ENCODE assay signal across 20 mouse cellular contexts in the genomic region with DNA sequence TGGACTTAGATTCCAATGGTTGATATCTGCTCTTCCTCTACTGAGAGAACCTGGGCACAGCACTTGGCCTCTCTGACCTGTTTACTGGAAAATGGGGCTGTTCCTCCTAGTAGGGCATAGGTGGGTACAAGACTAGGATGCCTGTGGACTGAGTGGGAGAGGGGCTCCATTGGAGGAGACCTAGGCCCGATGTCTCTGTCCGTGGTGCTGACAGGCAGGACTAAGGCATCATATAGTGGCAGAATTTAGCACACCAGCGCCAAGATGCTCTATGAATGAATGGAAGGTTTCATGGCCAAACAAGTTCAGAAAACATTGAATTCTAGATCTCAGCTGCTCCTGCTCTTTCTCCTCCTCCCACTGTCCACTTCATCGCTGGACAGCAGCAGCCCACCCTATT. TPM values are rescaled to one million over a fixed set of nuclear protein-coding genes. Genes with fewer than 3 reads are reported as not detected.
DNase-seq lines count a peak whose midpoint lies in the region.
"Had no signal": no experiment of that assay in that cellular context is flagged by ENCODE, and none has a peak within 500 bp of the region (broad histone marks: within the 10 kb centered on the region; RNA-seq: fewer than 3 reads in every experiment).

No protein-coding gene starts in this region.

- peaks cover 10% of the 10 kb centered on the region; the same call in 1 of the 2 replicates for H3K9me3 ChIP-seq in limb, embryonic 10.5 days (replicated peaks)
- H3K9me3 ChIP-seq in hindbrain, embryonic 10.5 days = peaks cover 20% of the 10 kb centered on the region
- H3K9me3 ChIP-seq: liver, embryonic 12.5 days; neural tube, embryonic 12.5 days had no signal

- WGBS in limb, embryonic 10.5 days = 47% methylated on average over 4 of the region's 4 CpGs
- 42% methylated on average over 4 of the region's 4 CpGs for WGBS in hindbrain, embryonic 10.5 days

- no peaks in the 10 kb centered on the region for H3K27me3 ChIP-seq in limb, embryonic 10.5 days (ENCODE audit: low read depth, poor library complexity, severe bottlenecking)
- H3K27me3 ChIP-seq in hindbrain, embryonic 10.5 days (ENCODE audit: insufficient read depth, poor library complexity, severe bottlenecking) = no peaks in the 10 kb centered on the region
- H3K27me3 ChIP-seq: hindbrain, embryonic 13.5 days; limb, embryonic 13.5 days; liver, embryonic 12.5 days; neural tube, embryonic 12.5 days had no signal

- DNase-seq in right cerebral cortex, postnatal 25 days = peak; percentile 2
- no peak for DNase-seq in right cerebral cortex, adult 2 months (ENCODE audit: low spot score in 2 of 2)
- peak; percentile 22 for DNase-seq in embryo, embryonic 10.5 days (ENCODE audit: low spot score)
- peak; percentile 40 for DNase-seq in limb, embryonic 10.5 days (ENCODE audit: low spot score)
- no peak for DNase-seq in ovary, postnatal 10 days (ENCODE audit: low spot score)
- no peak for DNase-seq in right cerebral cortex, postnatal 14 days
- DNase-seq in hindbrain, embryonic 10.5 days (ENCODE audit: low spot score) = no peak
- DNase-seq: adrenal gland, adult 8-10 months; cerebellum, adult 11-12 months; gastrocnemius, adult 2 months; kidney, adult 11 months; layer of hippocampus, adult 9-11 months; lung, adult 18-20 months; midbrain, embryonic 14.5 days; thymus, postnatal 4 days had no signal

- no peak overlapping the region for H3K27ac ChIP-seq in limb, embryonic 10.5 days
- H3K27ac ChIP-seq in hindbrain, embryonic 10.5 days = no peak overlapping the region
- H3K27ac ChIP-seq: forebrain, embryonic 10.5 days; gastrocnemius, adult 2 months; hindbrain, embryonic 13.5 days; limb, embryonic 13.5 days; liver, embryonic 12.5 days; neural tube, embryonic 12.5 days had no signal

- H3K4me1 ChIP-seq in limb, embryonic 10.5 days = no peaks in the 10 kb centered on the region
- no peaks in the 10 kb centered on the region for H3K4me1 ChIP-seq in hindbrain, embryonic 10.5 days (replicated peaks)
- H3K4me1 ChIP-seq: forebrain, embryonic 10.5 days; limb, embryonic 13.5 days; neural tube, embryonic 12.5 days had no signal

- no peak overlapping the region for H3K4me3 ChIP-seq in limb, embryonic 10.5 days
- H3K4me3 ChIP-seq in hindbrain, embryonic 10.5 days = no peak overlapping the region
- H3K4me3 ChIP-seq: forebrain, embryonic 10.5 days; gastrocnemius, adult 2 months; hindbrain, embryonic 13.5 days; limb, embryonic 13.5 days; liver, embryonic 12.5 days; neural tube, embryonic 12.5 days had no signal

- peaks cover 43% of the 10 kb centered on the region for H3K36me3 ChIP-seq in limb, embryonic 10.5 days
- peaks cover 45% of the 10 kb centered on the region for H3K36me3 ChIP-seq in hindbrain, embryonic 10.5 days

RNA-seq across cellular contexts. Expression of a gene that starts 25.5 kb away (rescaled TPM):
- polyA plus RNA-seq in limb, embryonic 10.5 days (2016; fragmentation: Nextera tagmentation; extraction: Ambion mirVana) = 29.8 and 32.4 TPM in 2 replicates
- 24.2 and 31.8 TPM in 2 replicates for polyA plus RNA-seq in hindbrain, embryonic 10.5 days (2016; fragmentation: Nextera tagmentation; extraction: Ambion mirVana)

RNA-seq across cellular contexts. Expression of a gene that starts 41.7 kb away (rescaled TPM):
- polyA plus RNA-seq in limb, embryonic 10.5 days (2016; fragmentation: Nextera tagmentation; extraction: Ambion mirVana) = 85.6 and 88.3 TPM in 2 replicates
- polyA plus RNA-seq in hindbrain, embryonic 10.5 days (2016; fragmentation: Nextera tagmentation; extraction: Ambion mirVana) = 84.4 and 91.4 TPM in 2 replicates

Comparison
In these comparisons a context has a peak if more than half of its experiments do, and no peak if none do; other contexts are left out.
1. DNase-seq: peak in right cerebral cortex, postnatal 25 days (single experiment), embryo, embryonic 10.5 days (single experiment) and limb, embryonic 10.5 days (single experiment); none in right cerebral cortex, adult 2 months (0 of 2), ovary, postnatal 10 days (single experiment), right cerebral cortex, postnatal 14 days (single experiment) and hindbrain, embryonic 10.5 days (single experiment).